Mouse (Mus musculus): ENCODE data around the gene Hamp. TPM values are rescaled to one million over a fixed set of nuclear protein-coding genes. Genes with fewer than 3 reads are reported as not detected.

Hamp gene
- polyA plus RNA-seq (2012; rRNA removed): not detected in 2 replicates

DNA sequence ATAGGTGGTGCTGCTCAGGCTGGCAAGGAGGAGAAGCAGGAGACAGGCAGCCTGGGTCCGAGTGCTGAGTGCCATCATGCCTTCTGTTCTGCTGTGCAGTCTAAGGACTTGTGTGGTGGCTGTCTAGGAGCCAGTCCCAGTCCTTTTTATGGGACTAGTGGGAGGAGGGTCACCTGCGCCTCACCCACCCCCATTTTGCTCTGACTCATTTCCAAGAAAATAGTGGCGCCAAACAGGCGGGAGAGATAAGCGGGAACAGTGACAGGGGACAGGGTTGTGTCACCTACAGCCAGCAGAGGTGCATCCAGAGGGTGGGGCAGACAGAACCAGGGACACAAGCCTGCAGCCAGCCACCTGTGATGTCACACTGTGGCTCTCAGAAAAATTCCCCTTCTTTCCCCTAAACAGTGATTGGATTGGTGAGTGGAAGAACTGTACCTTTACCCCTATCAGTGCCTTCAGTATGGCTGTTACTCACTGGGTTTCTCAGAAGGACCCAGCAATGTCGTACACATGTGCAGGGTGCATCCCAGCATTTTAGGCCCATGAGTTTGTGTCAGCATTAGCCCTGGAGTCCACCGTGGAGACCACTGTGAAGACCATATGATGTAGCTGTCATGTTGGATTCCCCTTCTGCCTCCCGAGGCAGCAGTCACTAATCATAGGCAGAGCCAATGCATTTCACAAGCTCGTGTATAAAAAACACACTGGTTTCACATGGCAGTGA is at the start of gene Hamp:
Hamp (minus strand) TSS at position 124 of the 727 bp plus-strand sequence.

DNA sequence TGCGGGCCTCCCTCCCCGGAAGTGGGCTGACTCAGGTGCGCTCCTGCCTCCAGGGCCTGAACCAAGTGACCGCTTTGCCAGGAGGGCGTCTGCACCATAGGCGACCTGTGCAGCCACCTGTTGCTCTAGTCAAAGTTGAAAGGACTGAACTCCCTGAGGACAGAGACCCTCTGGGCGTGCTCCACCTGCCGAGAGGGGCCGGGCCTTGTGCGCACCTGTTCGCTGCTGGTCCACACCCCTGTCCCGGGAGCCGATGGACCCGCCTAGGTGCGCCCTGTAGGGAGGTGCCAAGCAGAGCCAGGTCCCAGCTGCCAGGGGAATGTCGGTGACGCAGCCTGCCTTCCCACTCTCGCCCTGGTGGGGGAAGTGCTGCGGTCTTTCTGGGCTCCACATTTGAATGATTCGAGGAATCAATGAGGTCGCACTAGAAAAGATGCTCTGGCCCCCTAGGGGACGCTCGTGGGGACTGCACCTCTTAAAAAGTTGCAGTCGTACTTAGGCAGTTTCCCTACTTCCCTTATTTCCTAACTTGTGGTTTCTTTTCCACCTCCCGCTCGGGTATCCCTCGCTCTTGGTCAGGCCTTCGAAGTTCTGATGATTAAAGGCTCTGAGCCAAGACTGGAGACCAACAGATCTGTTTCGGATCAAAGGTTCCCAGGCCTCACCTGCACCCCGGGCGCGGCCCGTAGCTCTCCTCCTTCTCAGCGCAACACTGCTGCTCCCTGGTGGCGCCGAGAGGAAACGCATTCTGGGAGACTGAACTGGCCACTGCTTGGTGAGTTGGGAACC is 29.9 kb upstream of the Hamp start, which contains the start of gene Fam187b:
Fam187b (plus strand) TSS at position 290 of the 789 bp plus-strand sequence.

DNA sequence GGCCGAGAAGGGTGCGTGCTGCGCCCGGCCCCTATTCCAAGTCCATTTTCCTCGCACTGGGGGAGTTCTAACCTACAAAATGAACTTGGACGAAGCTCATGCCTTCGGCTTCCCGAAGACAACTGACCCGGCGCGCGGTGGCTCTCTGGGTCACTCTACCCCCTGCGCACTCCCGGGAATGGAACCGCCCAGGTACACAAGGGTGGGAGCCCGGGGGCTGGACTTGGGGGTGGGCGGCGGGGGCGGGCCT is 29.3 kb upstream of the Hamp start, which contains the start of gene Lsr:
Lsr (minus strand) TSS at position 214 of the 250 bp plus-strand sequence.

DNA sequence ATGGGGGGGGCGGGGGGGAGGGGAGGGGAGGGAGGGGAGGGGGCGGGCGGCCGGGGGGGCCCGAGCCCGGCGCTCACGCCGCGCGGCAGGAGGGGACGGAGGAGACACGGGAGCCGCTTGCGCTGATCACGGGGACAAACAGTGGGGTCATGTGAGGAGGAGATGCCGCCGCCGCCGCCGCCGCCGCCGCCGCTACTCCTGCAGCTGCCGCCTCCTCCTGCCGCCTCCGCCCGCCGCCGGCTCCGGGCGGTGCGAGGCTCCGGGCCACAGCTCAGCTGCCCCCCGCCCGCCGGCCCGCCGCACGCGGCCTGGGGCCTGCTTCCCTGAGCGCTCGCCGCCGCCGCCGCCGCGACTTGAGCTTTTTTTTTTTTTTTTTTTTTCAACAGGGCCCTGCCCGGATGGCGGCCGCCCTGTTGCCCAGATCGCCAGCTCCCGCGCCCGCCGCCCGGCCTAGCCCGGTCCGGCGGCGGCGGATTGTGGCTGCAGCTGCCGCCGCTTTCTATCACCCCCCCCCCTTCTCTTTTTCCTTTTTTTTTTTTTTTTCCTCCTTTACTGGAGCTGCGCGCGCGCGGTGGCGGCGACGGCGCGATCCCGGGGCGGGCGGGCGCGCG is 13.0 kb upstream of the Hamp start, which contains the start of gene Usf2:
Usf2 (minus strand) TSS at position 48 of the 611 bp plus-strand sequence.

DNA sequence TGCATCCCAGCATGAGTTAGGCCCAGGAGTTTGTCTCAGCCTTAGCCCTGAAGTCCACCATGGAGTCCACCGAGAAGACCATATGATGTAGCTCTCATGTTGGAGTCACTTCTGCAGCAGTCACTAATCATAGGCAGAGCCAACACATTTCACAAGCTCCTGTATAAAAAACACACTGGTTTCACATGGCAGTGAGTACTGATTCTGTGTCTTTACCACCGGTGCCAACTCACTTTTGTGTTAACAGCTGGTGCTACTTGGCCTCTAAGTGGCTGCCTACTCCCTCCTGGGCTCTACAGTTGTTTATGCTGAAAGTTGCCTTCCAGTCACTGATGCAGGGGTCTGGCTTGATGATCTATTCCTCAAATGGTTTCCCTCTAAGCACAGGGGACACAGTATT is 19.3 kb downstream of the Hamp start, which contains the start of gene Hamp2:
Hamp2 (minus strand) TSS at position 101 of the 400 bp plus-strand sequence.

DNA sequence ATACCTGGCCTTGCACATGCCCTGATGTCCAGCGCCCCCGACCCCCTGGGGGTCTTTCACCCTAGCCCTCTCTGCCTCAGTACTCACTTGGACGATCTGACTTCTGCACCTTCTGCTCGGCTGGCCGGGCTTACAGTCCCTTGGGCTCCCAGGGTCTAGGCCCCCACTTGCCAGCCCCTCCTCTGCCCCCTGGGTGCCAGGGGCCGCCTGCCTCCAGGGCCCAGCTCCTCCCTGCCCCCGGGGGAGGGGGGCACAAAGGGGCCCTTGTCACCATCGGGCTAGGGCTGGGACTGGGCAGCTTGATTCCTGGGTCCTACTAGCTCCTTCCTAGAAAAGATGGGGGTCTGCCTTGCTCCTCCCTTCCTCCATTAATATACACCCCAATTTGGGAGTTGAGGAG is 29.1 kb downstream of the Hamp start, which contains the start of gene Mag:
Mag (minus strand) TSS at position 142 of the 400 bp plus-strand sequence.

Other genes starting within 250 kb of the Hamp start
- not detected in 2 replicates for gene 2200002J24Rik, start 245.1 kb downstream of the Hamp start, polyA plus RNA-seq (2012; rRNA removed)
- gene Atp4a, start 231.8 kb downstream of the Hamp start, polyA plus RNA-seq (2012; rRNA removed): 1.4 and 1.6 TPM in 2 replicates
- gene Tmem147, start 214.5 kb downstream of the Hamp start, polyA plus RNA-seq (2012; rRNA removed): 182 and 186 TPM in 2 replicates
- gene Gapdhs, start 200.4 kb downstream of the Hamp start, polyA plus RNA-seq (2012; rRNA removed): 0.09 and 0.11 TPM in 2 replicates
- 5.6 and 7.5 TPM in 2 replicates for gene Sbsn, start 192.6 kb downstream of the Hamp start, polyA plus RNA-seq (2012; rRNA removed)
- gene Dmkn, start 180.3 kb downstream of the Hamp start, polyA plus RNA-seq (2012; rRNA removed): 0.93 and 11.3 TPM in 2 replicates
- 0.44 and 18.8 TPM in 2 replicates for gene Krtdap, start 156.1 kb downstream of the Hamp start, polyA plus RNA-seq (2012; rRNA removed)
- 0.10 and 0.16 TPM in 2 replicates for gene Ffar2, start 120.3 kb downstream of the Hamp start, polyA plus RNA-seq (2012; rRNA removed)
- gene Ffar3, start 87.9 kb downstream of the Hamp start, polyA plus RNA-seq (2012; rRNA removed): 0.06 TPM in 1 of 2 replicates, not detected in the other
- gene Ffar1, start 82.5 kb downstream of the Hamp start, polyA plus RNA-seq (2012; rRNA removed): not detected in 2 replicates
- gene Cd22, start 63.7 kb downstream of the Hamp start, polyA plus RNA-seq (2012; rRNA removed): 0.11 and 0.20 TPM in 2 replicates
- 1.3 and 1.9 TPM in 2 replicates for gene Mag, start 29.2 kb downstream of the Hamp start, polyA plus RNA-seq (2012; rRNA removed)
- gene Hamp2, start 19.4 kb downstream of the Hamp start, polyA plus RNA-seq (2012; rRNA removed): 0.43 TPM in 1 of 2 replicates, not detected in the other
- 164 and 173 TPM in 2 replicates for gene Usf2, start 12.8 kb upstream of the Hamp start, polyA plus RNA-seq (2012; rRNA removed)
- 19.5 and 20.0 TPM in 2 replicates for gene Lsr, start 29.4 kb upstream of the Hamp start, polyA plus RNA-seq (2012; rRNA removed)
- 0.36 and 0.61 TPM in 2 replicates for gene Fam187b, start 29.8 kb upstream of the Hamp start, polyA plus RNA-seq (2012; rRNA removed)
- 17.0 and 23.0 TPM in 2 replicates for gene Fxyd5, start 98.4 kb upstream of the Hamp start, polyA plus RNA-seq (2012; rRNA removed)
- 45.5 and 68.3 TPM in 2 replicates for gene Fxyd7, start 107.4 kb upstream of the Hamp start, polyA plus RNA-seq (2012; rRNA removed)
- gene Fxyd1, start 113.2 kb upstream of the Hamp start, polyA plus RNA-seq (2012; rRNA removed): 14.3 and 25.8 TPM in 2 replicates
- gene Lgi4, start 115.3 kb upstream of the Hamp start, polyA plus RNA-seq (2012; rRNA removed): 0.65 and 1.6 TPM in 2 replicates
- 0.36 and 6.3 TPM in 2 replicates for gene Fxyd3, start 132.7 kb upstream of the Hamp start, polyA plus RNA-seq (2012; rRNA removed)
- 0.74 and 1.9 TPM in 2 replicates for gene Hpn, start 171.3 kb upstream of the Hamp start, polyA plus RNA-seq (2012; rRNA removed)
- 12.0 and 14.9 TPM in 2 replicates for gene Scn1b, start 183.0 kb upstream of the Hamp start, polyA plus RNA-seq (2012; rRNA removed)
- gene Gramd1a, start 211.9 kb upstream of the Hamp start, polyA plus RNA-seq (2012; rRNA removed): 380 and 425 TPM in 2 replicates

Measured in central nervous system, embryonic 14 days (tissue).